Mouse (Mus musculus) stomach, postnatal 0 days (tissue): Measurements from ENCODE around the gene Olfr71.

Experiments
- CTCF ChIP-seq: IDR thresholded peaks from 2 replicates; pipeline ENCODE4 v1.5.1; 2016; ENCODE audit warnings: antibody characterized with exemption, low read depth, mild to moderate bottlenecking, moderate library complexity
- EP300 ChIP-seq: optimal IDR thresholded peaks from 2 replicates; pipeline ENCODE3; 2016; ENCODE audit warnings: antibody characterized with exemption

DNA sequence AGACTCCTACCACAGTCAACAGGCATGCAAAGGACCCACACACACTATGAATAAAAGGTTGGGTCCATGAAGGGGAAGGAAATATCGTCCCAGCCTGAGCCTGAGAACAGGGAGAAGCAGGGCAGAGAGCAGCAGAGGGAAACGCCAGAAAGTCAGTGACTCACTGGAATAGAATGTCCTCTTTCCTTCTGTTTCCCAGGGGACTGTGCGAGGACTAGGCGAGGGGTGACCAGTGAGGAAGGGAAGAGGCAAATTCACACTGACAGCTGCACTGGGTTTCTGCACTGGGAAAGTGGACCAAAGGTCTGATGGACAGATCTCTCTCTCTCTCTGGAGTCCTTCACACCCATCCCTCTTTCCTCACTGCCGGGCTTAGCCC lies 18.5 kb upstream of the Olfr71 start:
- TF ChIP-seq CTCF (no peak), EP300 (no peak)
